Mouse (Mus musculus) heart, adult 2 months (tissue): ENCODE data around the gene Rbms1. TPM values are rescaled to one million over a fixed set of nuclear protein-coding genes. Genes with fewer than 3 reads are reported as not detected.
"Not testable (repeated sequence)": the region's sequence is repeated elsewhere in the genome, so short reads cannot be mapped to it uniquely, and the experiment has no call there.

Experiments used
- DNase-seq, 2 experiments: peaks; one replicate each; pipeline ENCODE4 v3.0.0; 2021
- H3K27ac ChIP-seq: fragments of 200-600 bp; 2 replicates; pipeline ENCODE4 v1.8.1; 2022
- H3K27me3 ChIP-seq: fragments of 200-500 bp; 2 replicates; pipeline ENCODE4 v1.6.1; 2012; ENCODE audit warnings: mild to moderate bottlenecking, low read length, inconsistent platforms, mixed read lengths; ENCODE audit not compliant: control insufficient read depth, insufficient read depth
- H3K36me3 ChIP-seq: fragments of 200-500 bp; 2 replicates; pipeline ENCODE4 v1.6.1; 2012; ENCODE audit warnings: low read length, inconsistent platforms; ENCODE audit not compliant: control insufficient read depth, insufficient read depth
- H3K4me1 ChIP-seq: fragments of 200-500 bp; 2 replicates; pipeline ENCODE4 v1.6.1; 2011; ENCODE audit warnings: low read length; ENCODE audit not compliant: control insufficient read depth, insufficient read depth
- H3K4me3 ChIP-seq: fragments of 200-600 bp; 2 replicates; pipeline ENCODE4 v1.8.1; 2022
- H3K79me2 ChIP-seq: fragments of 200-500 bp; replicated peaks from 2 replicates; pipeline ENCODE4 v1.6.1; 2012; ENCODE audit warnings: mild to moderate bottlenecking, inconsistent platforms, low read length, moderate library complexity, mixed read lengths; ENCODE audit not compliant: control insufficient read depth, insufficient read depth
- H3K9ac ChIP-seq: fragments of 200-500 bp; 2 replicates; pipeline ENCODE4 v1.6.1; 2012; ENCODE audit warnings: low read depth, mild to moderate bottlenecking, control low read depth, inconsistent platforms, low read length, mixed read lengths
- CTCF ChIP-seq: fragments of 200-600 bp; IDR thresholded peaks from 2 replicates; pipeline ENCODE4 v1.8.1; 2022; ENCODE audit warnings: antibody characterized with exemption, mild to moderate bottlenecking, moderate library complexity
- EP300 ChIP-seq: fragments of 200-500 bp; IDR thresholded peaks from 2 replicates; pipeline ENCODE4 v1.6.1; 2011; ENCODE audit warnings: low read depth, low read length, control low read depth; ENCODE audit not compliant: insufficient read depth
- POLR2A ChIP-seq: fragments of 200-500 bp; IDR thresholded peaks from 2 replicates; pipeline ENCODE4 v1.6.1; 2011; ENCODE audit warnings: mild to moderate bottlenecking, low read depth, low read length, control low read depth; ENCODE audit not compliant: insufficient read depth
- WGBS: fragments of 180-500 bp; shearing (Covaris S2); methylation state at CpG from one replicate; pipeline ENCODE4 v1.1.7; 2018; 5-methylcytosine and 5-hydroxymethylcytosine counted together
- intact Hi-C: fragments of 180-260 bp; cut with DNase I; formaldehyde crosslinking; loops from one replicate; pipeline ENCODE4 v1.15.1; 2025
- polyA plus RNA-seq: library from polyadenylated mRNA; depleted of rRNA; stranded (reverse); fragments of >200 nt; gene quantifications from 2 replicates; pipeline ENCODE4 v1.2.3, GENCODE M21; 2012
- total RNA-seq, 2 experiments: library from RNA; stranded (reverse); gene quantifications; 2 replicates each; pipeline ENCODE4 v1.2.3; 2021

Rbms1 gene
- total and polyA plus RNA-seq, 3 experiments, result 44.5 to 79.4 (median 48.7) TPM

- 17% methylated on average over 5 of the region's 5 CpGs for WGBS
- Histone ChIP-seq H3K27ac (peak overlapping the region; percentile 62), H3K4me1 (peaks cover 45% of the 10 kb centered on the region), H3K27me3 (no peaks in the 10 kb centered on the region), H3K79me2 (peaks cover 7% of the 10 kb centered on the region), H3K36me3 (peaks cover 60% of the 10 kb centered on the region), H3K9ac (no peak overlapping the region), H3K4me3 (no peak overlapping the region)
- TF ChIP-seq EP300 (peak; percentile 89), CTCF (no peak), POLR2A (peak; percentile 42; the same call in 1 of the 2 replicates)
- DNase-seq, result peak in 1 of 2 experiments; percentile 73
- intact Hi-C loops, result loop anchor here (2.0 to 5.0 kb wide), 4 partner anchors 16 to 123 kb away; partner anchors contain the start of gene Rbms1
Observed at GRCm38 (mm10) chr2:60838856-60839255, 124.1 kb downstream of the Rbms1 start.

GRCm38 (mm10) chr2:60837616-60838015, 125.4 kb downstream of the Rbms1 start:
- H3K4me3 ChIP-seq, result no peak overlapping the region

GRCm38 (mm10) chr2:60836237-60836636, 126.8 kb downstream of the Rbms1 start:
- Histone ChIP-seq H3K4me3 (no peak overlapping the region), H3K27me3 (no peaks in the 10 kb centered on the region), H3K27ac (peak overlapping the region; percentile 21), H3K9ac (no peak overlapping the region), H3K4me1 (peaks cover 39% of the 10 kb centered on the region), H3K36me3 (peaks cover 39% of the 10 kb centered on the region), H3K79me2 (peaks cover 13% of the 10 kb centered on the region)
- TF ChIP-seq CTCF (0 out of 2 replicates have a peak, but pooled peaks have one; percentile 16), POLR2A (no peak)
- no peak for DNase-seq
- WGBS, result 80% methylated on average over 7 of the region's 7 CpGs
- intact Hi-C loops, result loop anchor here (5.0 kb wide), 2 partner anchors 66 to 126 kb away; partner anchors contain the start of gene Rbms1

More at GRCm38 (mm10) chr2:60837616-60838015, 125.4 kb downstream of the Rbms1 start:
- intact Hi-C loops, result loop anchor here (1.0 to 5.0 kb wide), 5 partner anchors 17 to 125 kb away; partner anchors contain the start of gene Rbms1
- TF ChIP-seq CTCF, result no peak
- peak; percentile 34; the same call in 1 of the 2 replicates for TF ChIP-seq EP300
- TF ChIP-seq POLR2A, result no peak
- H3K4me1 ChIP-seq, result peaks cover 43% of the 10 kb centered on the region
- peak overlapping the region; percentile 62 for H3K27ac ChIP-seq
- H3K36me3 ChIP-seq, result peaks cover 50% of the 10 kb centered on the region
- DNase-seq, result peak in 1 of 2 experiments; percentile 39
- H3K79me2 ChIP-seq, result peaks cover 11% of the 10 kb centered on the region
- H3K27me3 ChIP-seq, result no peaks in the 10 kb centered on the region
- whole genome bisulfite sequencing, result 30% methylated on average over 5 of the region's 5 CpGs
- no peak overlapping the region for H3K9ac ChIP-seq

- Histone ChIP-seq H3K36me3 (peaks cover 24% of the 10 kb centered on the region), H3K27me3 (no peaks in the 10 kb centered on the region), H3K4me1 (peaks cover 31% of the 10 kb centered on the region), H3K79me2 (peaks cover 14% of the 10 kb centered on the region), H3K27ac (peak overlapping the region; percentile 22; the same call in 1 of the 2 replicates), H3K4me3 (no peak overlapping the region), H3K9ac (no peak overlapping the region)
- intact Hi-C loops, result no loop called here
- no peak for TF ChIP-seq CTCF
- TF ChIP-seq POLR2A, result no peak
- TF ChIP-seq EP300, result no peak
- WGBS, result 43% methylated on average over 7 of the region's 7 CpGs
- peak in 1 of 2 experiments; percentile 70 for DNase-seq
Observed at GRCm38 (mm10) chr2:60834293-60834692, 128.7 kb downstream of the Rbms1 start.

- 78% methylated on average over 8 of the region's 8 CpGs for WGBS
- Histone ChIP-seq H3K4me1 (peaks cover 22% of the 10 kb centered on the region), H3K79me2 (peaks cover 14% of the 10 kb centered on the region), H3K4me3 (no peak overlapping the region), H3K36me3 (peaks cover 21% of the 10 kb centered on the region), H3K27ac (no peak overlapping the region), H3K9ac (no peak overlapping the region), H3K27me3 (no peaks in the 10 kb centered on the region)
- TF ChIP-seq POLR2A, result no peak
- no peak for TF ChIP-seq EP300
- TF ChIP-seq CTCF, result no peak
- DNase-seq, result no peak
- intact Hi-C loops, result no loop called here
Observed at GRCm38 (mm10) chr2:60832254-60832653, 130.7 kb downstream of the Rbms1 start.

- H3K27ac ChIP-seq, H3K9ac ChIP-seq, intact Hi-C loops, DNase-seq, H3K4me3 ChIP-seq, H3K79me2 ChIP-seq, H3K27me3 ChIP-seq: not testable (repeated sequence)
- Histone ChIP-seq H3K4me1 (peaks cover 24% of the 10 kb centered on the region), H3K36me3 (peaks cover 13% of the 10 kb centered on the region)
- WGBS, result 40% methylated on average over 1 of the region's 1 CpGs
Observed at GRCm38 (mm10) chr2:60830464-60830863, 132.5 kb downstream of the Rbms1 start.
